Mouse (Mus musculus): ENCODE measurements around the gene Rapgef5. TPM values are rescaled to one million over a fixed set of nuclear protein-coding genes. Genes with fewer than 3 reads are reported as not detected.

The Rapgef5 gene
- polyA plus RNA-seq, 1 experiment from 2014 or later = 36.7 TPM

DNA sequence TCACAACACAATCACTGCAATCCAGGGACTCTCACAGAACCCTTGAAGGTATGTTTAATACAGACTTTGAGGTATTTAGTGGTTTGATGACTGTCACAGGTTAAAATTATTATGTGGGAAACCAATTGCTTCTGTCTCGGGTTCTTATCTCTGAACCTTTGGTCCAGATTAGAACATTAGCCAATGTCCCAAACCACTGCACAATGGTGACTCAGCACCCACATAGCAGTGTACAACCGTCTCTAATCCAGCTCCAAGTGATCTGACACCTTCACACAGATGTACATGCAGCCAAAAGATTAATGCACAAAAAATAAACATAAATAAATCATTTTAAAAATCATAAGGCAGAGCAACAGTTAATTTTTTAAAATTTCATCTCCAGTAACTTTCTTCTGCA is 11.1 kb upstream of the Rapgef5 start:
- no peak overlapping the region for H3K4me2 ChIP-seq
- 88% methylated on average over 2 of the region's 2 CpGs for WGBS
- 0 out of 2 replicates have a peak, but pooled peaks cover 4% of the 10 kb centered on the region for H3K4me1 ChIP-seq (replicated peaks)
- no peak overlapping the region for H3K27ac ChIP-seq (replicated peaks)
- H3K27me3 ChIP-seq = no peaks in the 10 kb centered on the region
- no peaks in the 10 kb centered on the region for H3K36me3 ChIP-seq
- no peak for ATAC-seq (ENCODE audit: low FRiP score, low read depth)
- no peak overlapping the region for H3K9ac ChIP-seq
- H3K4me3 ChIP-seq = no peak overlapping the region
- no peaks in the 10 kb centered on the region for H3K9me3 ChIP-seq

DNA sequence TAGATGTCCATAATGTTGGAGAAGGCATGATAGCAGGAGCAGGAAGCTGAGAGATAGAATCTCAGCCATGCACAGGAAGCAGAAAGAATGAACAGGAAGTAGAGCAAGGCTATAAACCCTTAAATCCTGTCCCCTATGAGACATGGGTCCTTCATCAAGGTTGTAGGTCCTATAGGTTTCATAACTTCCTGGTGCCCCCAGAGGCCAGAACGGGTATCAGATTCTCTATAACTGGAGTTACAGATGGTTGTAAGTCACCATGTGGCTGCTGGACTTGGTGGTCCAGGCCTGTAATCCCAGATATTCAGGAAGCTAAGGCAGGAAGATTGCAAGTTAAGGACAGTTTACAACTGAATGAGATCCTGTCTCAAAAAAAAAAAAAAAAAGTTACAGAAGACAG is 8.5 kb upstream of the Rapgef5 start:
- no peaks in the 10 kb centered on the region for H3K36me3 ChIP-seq

DNA sequence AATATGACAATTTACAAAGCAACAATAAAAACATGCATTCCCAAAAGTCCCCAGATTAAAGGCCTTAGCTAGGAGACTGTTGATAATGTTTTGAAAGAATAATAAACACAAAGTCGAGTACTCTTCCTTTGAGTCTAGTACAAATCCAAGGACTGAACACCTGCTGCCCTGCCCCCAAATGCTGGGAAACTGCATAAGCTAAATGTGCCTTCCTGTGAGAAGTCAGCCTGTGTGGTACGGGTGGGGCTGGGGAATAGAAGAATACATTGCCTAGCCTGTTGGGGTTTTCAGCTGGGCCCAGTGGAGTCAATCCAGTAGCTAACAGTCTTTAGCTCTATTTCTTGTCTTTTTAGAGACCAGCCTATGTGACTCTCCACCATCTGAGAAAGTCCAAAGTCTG is 6.4 kb upstream of the Rapgef5 start:
- Histone ChIP-seq H3K27me3 (no peaks in the 10 kb centered on the region), H3K36me3 (no peaks in the 10 kb centered on the region), H3K27ac (replicated peaks) (no peak overlapping the region), H3K4me3 (no peak overlapping the region), H3K4me1 (replicated peaks) (peaks cover 5% of the 10 kb centered on the region), H3K9me3 (no peaks in the 10 kb centered on the region), H3K4me2 (no peak overlapping the region), H3K9ac (no peak overlapping the region)
- ATAC-seq (ENCODE audit: low FRiP score, low read depth) = no peak
- 65% methylated on average over 2 of the region's 2 CpGs for WGBS

More for the DNA sequence above, 8.5 kb upstream of the Rapgef5 start:
- Histone ChIP-seq H3K9ac (no peak overlapping the region), H3K4me1 (replicated peaks) (peaks cover under 1% of the 10 kb centered on the region; the same call in 1 of the 2 replicates), H3K27ac (replicated peaks) (no peak overlapping the region), H3K27me3 (no peaks in the 10 kb centered on the region), H3K4me2 (no peak overlapping the region), H3K4me3 (no peak overlapping the region), H3K9me3 (no peaks in the 10 kb centered on the region)
- ATAC-seq (ENCODE audit: low FRiP score, low read depth) = no peak
- WGBS = 58% methylated on average over 1 of the region's 1 CpGs

DNA sequence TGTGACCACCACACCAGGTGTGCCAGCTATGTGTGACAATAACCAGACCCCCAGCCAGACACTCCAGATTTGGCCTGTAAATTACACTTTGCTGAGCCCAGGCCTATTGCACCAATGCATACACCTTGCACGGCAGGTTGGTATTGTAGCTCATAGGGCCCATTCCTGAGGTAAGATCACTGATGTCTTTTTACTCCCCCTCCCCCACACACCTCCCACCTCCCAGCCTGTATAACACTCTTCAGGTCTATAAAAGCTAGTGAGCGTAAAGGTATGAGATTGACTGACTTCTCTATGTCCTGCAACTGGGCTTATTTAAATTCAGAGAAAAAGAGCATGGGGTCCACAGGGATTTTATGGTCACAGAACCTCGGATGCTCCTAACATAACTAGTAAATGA is 3.8 kb upstream of the Rapgef5 start:
- Histone ChIP-seq H3K4me2 (no peak overlapping the region), H3K9me3 (no peaks in the 10 kb centered on the region), H3K4me1 (replicated peaks) (peaks cover 5% of the 10 kb centered on the region), H3K9ac (no peak overlapping the region), H3K27ac (replicated peaks) (no peak overlapping the region), H3K27me3 (no peaks in the 10 kb centered on the region), H3K36me3 (no peaks in the 10 kb centered on the region), H3K4me3 (no peak overlapping the region)
- ATAC-seq (ENCODE audit: low FRiP score, low read depth) = no peak
- WGBS = 86% methylated on average over 3 of the region's 3 CpGs

DNA sequence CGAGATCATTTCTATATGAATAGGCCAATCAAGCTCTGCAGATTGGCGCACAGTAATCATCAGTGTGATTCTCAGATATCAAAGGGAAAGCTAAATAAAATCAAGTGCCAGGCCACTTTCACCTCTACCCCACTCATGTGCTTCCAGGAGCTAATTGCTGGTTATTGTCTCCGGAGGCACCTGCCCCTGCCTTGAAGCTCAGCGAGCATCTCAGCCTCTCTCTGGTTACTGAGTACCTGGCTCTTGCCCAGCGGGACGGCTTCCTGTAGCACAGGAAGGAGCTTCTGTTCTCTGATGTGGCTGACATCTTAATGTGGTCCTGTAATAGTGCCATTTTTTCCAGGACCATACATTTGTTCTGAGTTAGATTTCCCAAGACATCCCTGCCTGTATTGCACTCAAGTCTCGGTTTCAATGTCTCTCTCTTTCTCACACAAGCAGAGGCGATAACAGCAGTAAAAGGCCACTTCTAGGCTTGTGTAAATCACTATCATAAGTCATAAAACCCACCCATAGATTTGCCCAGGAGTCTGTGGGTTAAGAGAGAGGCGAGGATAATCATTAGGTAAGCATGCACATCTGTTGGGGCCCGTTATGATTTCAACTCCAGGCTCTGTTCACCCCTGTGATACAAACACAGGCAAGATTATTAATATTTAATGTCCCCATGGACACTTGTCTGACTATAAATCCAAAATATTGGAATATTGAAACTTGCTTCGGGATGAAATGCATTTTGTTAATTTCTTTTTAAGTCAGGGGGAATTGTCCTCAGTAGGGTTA is 2.9 kb upstream of the Rapgef5 start:
- 61% methylated on average over 11 of the region's 11 CpGs for WGBS
- H3K27ac ChIP-seq (replicated peaks) = no peak overlapping the region

DNA sequence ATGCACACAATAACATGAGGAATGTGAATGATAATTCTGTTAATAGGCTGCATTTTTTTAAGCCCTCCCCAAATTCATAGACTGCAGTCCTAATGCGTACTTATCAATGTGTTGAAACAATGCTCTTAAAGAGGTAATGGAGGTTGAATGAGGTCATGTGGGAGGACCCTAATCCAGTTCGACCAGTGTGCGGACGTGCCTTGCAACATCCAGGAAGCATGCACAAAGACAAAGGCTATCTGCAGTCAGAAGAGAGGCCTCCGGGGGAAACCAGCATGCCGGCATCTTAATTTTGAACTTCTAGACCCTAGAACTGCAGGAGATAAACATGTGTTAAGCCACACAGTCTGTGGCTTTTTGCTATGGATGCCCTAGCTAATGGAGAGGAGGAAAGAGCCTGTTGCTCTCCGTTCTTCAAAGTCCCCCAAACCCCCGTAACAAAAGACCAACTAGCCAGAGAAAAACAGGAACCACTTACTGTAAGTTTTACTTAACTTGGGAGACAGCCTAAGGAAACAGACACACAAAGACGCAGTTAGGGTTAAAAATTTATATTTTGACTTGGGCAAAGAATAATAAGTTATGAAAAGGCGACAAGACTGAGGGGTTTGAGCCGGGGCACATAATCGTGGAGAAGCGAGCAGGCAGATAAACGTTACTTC is 1.1 kb downstream of the Rapgef5 start:
- no peak overlapping the region for H3K27ac ChIP-seq (replicated peaks)
- WGBS = 69% methylated on average over 14 of the region's 14 CpGs
- H3K4me3 ChIP-seq = no peak overlapping the region
- H3K4me2 ChIP-seq = no peak overlapping the region
- H3K36me3 ChIP-seq = no peaks in the 10 kb centered on the region
- H3K9ac ChIP-seq = no peak overlapping the region
- no peaks in the 10 kb centered on the region for H3K9me3 ChIP-seq
- peaks cover 5% of the 10 kb centered on the region for H3K4me1 ChIP-seq (replicated peaks)
- no peak for ATAC-seq (ENCODE audit: low FRiP score, low read depth)
- H3K27me3 ChIP-seq = no peaks in the 10 kb centered on the region

More for the DNA sequence above, 2.9 kb upstream of the Rapgef5 start:
- H3K36me3 ChIP-seq = no peaks in the 10 kb centered on the region
- H3K4me3 ChIP-seq = no peak overlapping the region
- ATAC-seq (ENCODE audit: low FRiP score, low read depth) = no peak
- H3K27me3 ChIP-seq = no peaks in the 10 kb centered on the region
- H3K9me3 ChIP-seq = no peaks in the 10 kb centered on the region
- H3K9ac ChIP-seq = no peak overlapping the region
- H3K4me2 ChIP-seq = no peak overlapping the region
- peaks cover 5% of the 10 kb centered on the region for H3K4me1 ChIP-seq (replicated peaks)

DNA sequence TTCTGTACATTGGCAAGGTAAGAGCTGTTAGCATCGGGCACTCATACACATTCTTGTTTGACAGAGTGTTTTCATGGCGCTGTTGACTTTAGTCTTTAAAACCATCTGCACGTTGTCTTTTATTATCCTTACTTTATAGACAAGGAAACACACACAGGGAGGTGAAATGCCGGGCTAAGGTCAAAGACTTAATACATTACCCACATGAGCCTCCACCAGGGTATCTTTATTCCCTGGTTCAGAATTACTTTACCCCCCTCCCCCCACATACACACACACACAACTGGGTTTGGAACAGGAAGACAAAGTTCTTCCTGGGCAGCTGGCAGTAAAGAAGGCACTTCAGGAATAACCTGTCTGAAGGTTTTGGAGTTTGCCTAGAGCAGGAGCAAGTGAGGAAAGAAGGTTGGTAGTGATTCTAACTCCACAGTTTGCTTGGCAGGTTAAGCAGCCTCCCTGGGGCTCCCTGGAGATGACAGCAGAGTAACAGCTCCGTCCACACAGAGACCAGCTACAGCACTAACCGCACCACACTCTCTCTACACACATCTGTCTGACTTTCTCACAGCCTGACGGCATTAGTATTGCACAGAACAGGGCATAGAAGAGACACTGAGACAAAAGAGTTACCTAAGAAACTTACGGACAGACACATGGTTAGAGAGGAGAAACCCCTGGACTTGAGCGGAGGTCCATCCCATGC is 8.2 kb downstream of the Rapgef5 start:
- ATAC-seq (ENCODE audit: low FRiP score, low read depth) = no peak
- Histone ChIP-seq H3K4me2 (no peak overlapping the region), H3K27me3 (no peaks in the 10 kb centered on the region), H3K4me3 (no peak overlapping the region), H3K27ac (replicated peaks) (no peak overlapping the region), H3K9ac (no peak overlapping the region), H3K4me1 (replicated peaks) (no peaks in the 10 kb centered on the region), H3K36me3 (no peaks in the 10 kb centered on the region), H3K9me3 (no peaks in the 10 kb centered on the region)
- WGBS = 76% methylated on average over 9 of the region's 9 CpGs

DNA sequence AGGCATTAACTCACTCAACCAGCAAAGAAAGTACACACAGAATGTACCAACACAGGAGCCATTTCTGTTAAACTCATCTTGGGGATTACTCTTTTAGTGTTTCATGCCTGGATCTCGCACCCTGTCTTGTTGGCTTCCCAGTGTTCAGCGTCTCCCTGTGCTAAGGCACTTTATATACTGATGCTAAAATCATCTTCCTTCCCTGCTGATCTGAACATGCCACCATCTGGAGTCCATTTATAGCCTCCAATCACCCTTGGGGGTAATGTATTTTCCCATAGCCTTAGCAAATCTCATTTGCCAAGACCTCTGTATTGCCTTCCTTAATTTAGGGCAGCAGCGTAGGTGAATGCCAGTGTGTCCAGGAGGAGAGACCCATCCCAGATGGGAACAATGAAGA is 11.6 kb downstream of the Rapgef5 start:
- Histone ChIP-seq H3K4me3 (no peak overlapping the region), H3K9ac (no peak overlapping the region), H3K9me3 (no peaks in the 10 kb centered on the region), H3K27ac (replicated peaks) (no peak overlapping the region), H3K4me1 (replicated peaks) (no peaks in the 10 kb centered on the region), H3K27me3 (peaks cover 6% of the 10 kb centered on the region; the same call in 1 of the 2 replicates), H3K4me2 (no peak overlapping the region), H3K36me3 (no peaks in the 10 kb centered on the region)
- ATAC-seq (ENCODE audit: low FRiP score, low read depth) = no peak
- 59% methylated on average over 3 of the region's 3 CpGs for WGBS

DNA sequence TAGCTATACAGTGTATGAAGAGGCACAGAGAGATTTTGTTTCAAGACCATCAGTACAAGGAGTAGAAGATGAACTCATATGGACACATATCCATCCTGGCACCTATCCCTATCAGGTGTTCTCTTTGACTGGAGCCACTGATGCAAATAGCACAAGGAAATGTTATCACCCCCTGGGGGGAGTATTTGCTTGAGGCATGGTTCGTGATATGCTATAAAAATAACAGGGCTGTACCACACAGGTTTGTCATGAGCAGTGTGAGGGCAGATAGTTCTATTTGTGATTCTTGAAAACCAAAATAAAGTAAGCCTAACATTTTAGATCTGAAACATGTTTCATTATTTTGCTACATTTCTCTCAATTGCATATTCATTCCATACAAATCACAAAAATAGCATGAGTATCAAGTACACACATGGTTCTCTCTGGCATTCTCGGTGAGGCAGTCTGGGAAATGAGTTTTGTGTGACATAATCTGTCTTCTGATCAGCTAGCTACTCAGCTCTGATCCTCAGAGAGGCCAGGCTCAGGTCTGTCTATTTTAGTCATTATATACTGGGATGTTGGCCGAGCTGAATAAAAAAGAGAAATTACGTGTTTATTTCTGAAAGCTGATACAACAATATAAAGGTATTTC is 12.3 kb downstream of the Rapgef5 start:
- ATAC-seq (ENCODE audit: low FRiP score, low read depth) = no peak
- no peak overlapping the region for H3K4me2 ChIP-seq
- no peak overlapping the region for H3K9ac ChIP-seq
- WGBS = 59% methylated on average over 4 of the region's 4 CpGs
- H3K4me3 ChIP-seq = no peak overlapping the region
- peaks cover 8% of the 10 kb centered on the region; the same call in 1 of the 2 replicates for H3K27me3 ChIP-seq
- no peaks in the 10 kb centered on the region for H3K9me3 ChIP-seq
- no peak overlapping the region for H3K27ac ChIP-seq (replicated peaks)
- H3K4me1 ChIP-seq (replicated peaks) = peaks cover 2% of the 10 kb centered on the region; the same call in 1 of the 2 replicates
- no peaks in the 10 kb centered on the region for H3K36me3 ChIP-seq

DNA sequence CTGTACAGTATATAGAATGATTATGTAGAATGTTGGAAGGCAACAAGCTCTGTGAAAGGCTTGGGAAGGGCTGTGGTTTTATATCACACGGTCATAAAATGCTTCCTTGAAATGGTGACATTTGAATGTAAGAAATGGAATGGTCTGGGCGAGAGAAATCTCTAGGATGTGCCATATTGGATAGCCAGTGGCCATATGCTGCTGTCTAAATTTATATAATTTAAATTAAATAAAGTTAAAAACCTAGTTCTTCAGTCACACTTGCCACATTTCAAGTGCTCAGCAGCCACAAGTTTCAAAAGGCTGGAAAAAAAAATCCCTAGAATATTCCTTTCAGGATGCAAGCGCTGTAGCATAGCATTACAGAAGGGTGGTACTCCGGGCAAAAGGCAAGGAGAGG is 14.8 kb downstream of the Rapgef5 start:
- H3K9me3 ChIP-seq = no peaks in the 10 kb centered on the region
- H3K9ac ChIP-seq = no peak overlapping the region
- no peak for ATAC-seq (ENCODE audit: low FRiP score, low read depth)
- peaks cover 18% of the 10 kb centered on the region for H3K27me3 ChIP-seq
- WGBS = 95% methylated on average over 4 of the region's 4 CpGs
- H3K27ac ChIP-seq (replicated peaks) = no peak overlapping the region
- no peak overlapping the region for H3K4me2 ChIP-seq
- peaks cover 11% of the 10 kb centered on the region for H3K4me1 ChIP-seq (replicated peaks)
- H3K36me3 ChIP-seq = no peaks in the 10 kb centered on the region
- H3K4me3 ChIP-seq = no peak overlapping the region

DNA sequence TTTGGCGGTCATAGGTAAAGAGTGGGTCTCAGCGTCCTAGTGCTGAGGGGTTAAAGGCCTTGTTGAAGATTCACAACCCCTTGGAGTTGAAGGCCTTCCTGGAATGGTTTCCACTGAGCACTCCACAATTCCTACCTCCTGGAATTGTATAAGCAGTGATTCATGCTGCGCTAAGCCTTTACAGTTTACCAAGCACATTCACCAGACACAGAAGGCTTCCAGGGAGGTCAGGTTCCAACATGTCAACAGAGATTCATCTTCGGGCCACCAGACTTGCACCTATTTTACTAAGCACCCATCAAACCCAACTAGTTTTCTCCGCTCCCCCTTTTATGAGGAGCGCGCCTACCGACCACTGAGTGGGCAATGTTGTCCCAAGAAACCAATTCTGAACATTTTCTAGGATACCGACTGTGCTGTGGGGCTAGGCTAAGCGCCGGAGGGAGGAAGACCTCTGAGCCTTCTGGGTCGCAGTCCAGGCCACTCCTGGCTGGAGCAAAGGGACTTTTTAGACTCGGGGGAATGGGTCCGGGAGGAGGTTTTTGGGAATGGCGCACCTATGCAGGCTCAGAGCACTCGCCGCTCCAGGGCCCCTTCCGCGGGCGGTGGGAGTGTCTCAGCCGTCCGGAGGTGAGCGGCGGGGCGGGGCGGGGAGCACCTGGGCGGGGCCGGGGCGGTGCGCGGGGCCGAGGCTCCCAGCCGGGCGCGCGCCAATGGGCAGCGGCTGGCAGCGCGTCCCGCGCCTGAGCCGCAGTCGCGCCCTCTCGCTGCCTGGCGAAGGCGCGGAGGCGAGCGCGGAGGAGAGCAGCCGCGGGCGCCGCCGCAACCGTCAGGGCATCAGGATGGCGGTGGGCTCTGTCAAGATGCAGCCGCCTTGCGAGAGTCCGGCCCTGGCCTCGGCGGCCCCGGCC is 17.2 kb downstream of the Rapgef5 start:
- Histone ChIP-seq H3K36me3 (no peaks in the 10 kb centered on the region), H3K9me3 (no peaks in the 10 kb centered on the region), H3K27ac (replicated peaks) (peak overlapping the region; percentile 35; the same call in 1 of the 2 replicates), H3K4me1 (replicated peaks) (peaks cover 11% of the 10 kb centered on the region), H3K4me3 (peak overlapping the region; percentile 68), H3K27me3 (peaks cover 18% of the 10 kb centered on the region), H3K9ac (peak overlapping the region; percentile 54), H3K4me2 (peak overlapping the region; percentile 86)
- WGBS = 4% methylated on average over 43 of the region's 64 CpGs
- ATAC-seq (ENCODE audit: low FRiP score, low read depth) = peak; percentile 83
